Mouse (Mus musculus) mesoderm, embryonic 11.5 days (tissue): ENCODE measurements around the gene F13b.
A peak's percentile ranks its signal among the peaks of the same experiment; 100 is the strongest.

Experiments
- DNase-seq: peaks from one replicate; pipeline ENCODE4 v3.0.0-alpha.2; 2012; ENCODE audit warnings: low read depth, low spot score

Gene F13b

GRCm38 (mm10) chr1:139501258-139501752 lies at the start of gene F13b:
F13b (plus strand) TSS chr1:139501702.
- DNase-seq = no peak

- peak; percentile 97 for DNase-seq
These were observed 46.9 kb upstream of the F13b start, which contains the start of gene Aspm for GRCm38 (mm10) chr1:139454340-139455225. Aspm (plus strand) TSS chr1:139454772.

DNA sequence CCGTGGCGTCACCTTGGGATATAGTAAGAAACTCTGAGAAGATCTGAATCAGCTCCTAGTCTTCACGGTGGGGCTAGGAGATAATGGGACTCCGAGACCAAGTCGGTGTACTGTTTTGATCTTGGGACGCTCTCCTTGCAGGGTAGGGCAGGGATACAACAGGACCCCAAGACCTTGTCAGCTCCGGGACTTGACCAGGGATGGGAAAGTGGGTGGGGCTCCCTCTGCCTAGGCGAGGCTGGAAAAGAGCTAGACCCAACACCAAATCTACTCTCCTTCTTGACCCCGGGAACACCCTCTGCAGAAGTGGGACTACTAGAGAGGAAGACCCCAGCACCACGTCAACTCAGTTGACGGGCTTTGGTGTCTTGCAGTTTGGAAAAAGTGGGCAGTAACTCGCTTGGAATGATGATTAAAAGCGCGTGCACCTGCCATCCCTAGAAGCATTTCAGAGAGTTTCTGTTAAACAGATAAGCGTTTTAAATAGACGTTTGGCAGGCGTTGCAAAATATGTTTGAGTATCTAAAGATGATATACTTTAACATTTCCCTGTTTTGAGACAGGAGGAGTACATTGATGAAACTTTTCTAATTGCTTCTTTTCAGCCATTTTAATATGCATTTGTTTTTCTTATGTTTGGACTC lies 46.2 kb upstream of the F13b start:
- DNase-seq = peak; percentile 33

DNA sequence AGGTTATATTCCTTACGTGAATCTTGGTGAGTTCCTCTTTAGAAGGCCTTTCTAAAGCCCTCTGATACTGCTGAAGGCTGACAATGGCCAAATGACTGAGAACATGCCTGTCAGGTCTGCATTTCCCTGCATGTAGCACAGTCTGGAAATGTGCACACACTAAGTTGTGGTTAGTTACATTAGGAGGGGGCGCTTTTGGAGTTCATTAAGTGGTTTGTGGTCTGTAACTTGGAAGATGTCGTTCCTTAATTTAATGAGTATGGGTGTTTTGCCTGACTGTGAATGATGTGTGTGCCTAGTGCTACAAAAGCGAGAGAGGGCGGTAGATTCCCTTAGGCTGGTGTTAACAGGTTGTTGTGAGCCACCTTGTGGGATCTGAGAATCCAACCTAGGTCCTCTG lies 40.7 kb upstream of the F13b start:
- DNase-seq = no peak

DNA sequence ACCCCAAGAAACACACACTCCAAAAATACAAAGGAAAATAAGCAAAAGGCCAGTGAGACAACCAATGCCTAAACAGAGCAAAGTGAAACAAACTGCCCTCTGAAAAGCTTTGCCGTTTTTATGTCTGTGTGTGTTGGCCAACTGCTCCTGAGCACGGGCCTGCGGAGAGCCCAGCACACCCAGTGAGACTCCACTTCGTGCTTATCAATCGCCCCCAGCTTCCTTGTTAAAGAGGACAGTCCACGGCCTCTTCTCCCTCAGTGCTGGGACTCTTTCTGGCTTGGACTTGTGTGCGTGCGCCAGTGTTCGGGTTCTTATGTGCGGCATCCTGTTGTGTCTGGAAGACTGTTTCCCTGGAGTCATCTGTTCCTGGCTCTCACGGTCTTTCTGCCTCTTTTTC lies 35.6 kb upstream of the F13b start:
- no peak for DNase-seq

- DNase-seq = no peak
These were observed 22.6 kb upstream of the F13b start for GRCm38 (mm10) chr1:139478898-139479297.

- DNase-seq = no peak
These were observed 21.3 kb upstream of the F13b start for GRCm38 (mm10) chr1:139480246-139480645.

- no peak for DNase-seq
These were observed 20.4 kb upstream of the F13b start for GRCm38 (mm10) chr1:139481146-139481545.

GRCm38 (mm10) chr1:139494630-139495029 lies 6.9 kb upstream of the F13b start:
- DNase-seq = no peak

- no peak for DNase-seq
These were observed 6.1 kb upstream of the F13b start for GRCm38 (mm10) chr1:139495408-139495807.

- DNase-seq = no peak
These were observed 5.3 kb upstream of the F13b start for GRCm38 (mm10) chr1:139496212-139496611.

- DNase-seq = no peak
These were observed 1.8 kb upstream of the F13b start for GRCm38 (mm10) chr1:139499751-139500150.

- DNase-seq = peak; percentile 15
These were observed 13.1 kb downstream of the F13b start for GRCm38 (mm10) chr1:139514556-139514955.

GRCm38 (mm10) chr1:139548536-139548935 lies 47.0 kb downstream of the F13b start:
- DNase-seq = no peak

DNA sequence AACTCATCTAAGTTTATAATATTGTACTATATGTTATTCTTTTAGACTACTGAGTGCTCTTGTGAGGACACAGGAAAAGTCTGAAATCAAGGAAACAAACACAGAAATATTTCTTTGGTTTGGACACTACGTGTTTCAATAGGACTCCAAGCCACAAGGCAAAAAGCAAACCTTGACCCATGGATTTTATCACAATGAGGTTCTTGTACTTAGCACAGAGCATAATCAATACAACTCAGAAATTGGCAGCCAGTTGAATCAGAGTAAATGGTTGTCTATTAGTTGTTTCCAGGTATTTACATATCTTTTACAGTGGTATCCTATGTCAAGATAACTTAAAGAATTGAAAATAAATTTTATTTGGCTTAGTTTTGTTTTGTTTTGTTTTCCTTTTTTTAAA lies 49.8 kb downstream of the F13b start:
- DNase-seq = no peak

DNA sequence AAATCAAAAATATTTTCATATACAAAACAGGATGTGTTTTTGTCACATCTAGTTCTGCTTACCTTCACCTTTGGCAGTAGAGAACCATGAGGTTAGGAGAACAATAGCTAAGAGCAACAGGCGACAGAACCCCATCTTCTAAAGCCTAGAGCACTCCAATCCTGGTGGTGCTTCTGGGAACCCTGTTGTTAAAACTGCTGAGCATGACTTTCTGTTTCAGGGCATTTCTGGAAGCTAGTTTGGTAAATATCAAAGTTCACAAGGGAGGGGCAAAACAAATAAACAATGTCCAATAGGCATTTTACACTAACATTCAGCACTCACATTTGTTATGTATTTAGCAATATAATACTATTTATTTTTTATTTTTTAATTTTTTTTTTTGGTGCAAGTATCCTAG lies 58.5 kb downstream of the F13b start, which contains the start of gene Cfhr1:
Gene Cfhr1 (minus strand): TSS at position 249 of the 400 bp plus-strand sequence.
- DNase-seq = no peak
